Mouse (Mus musculus) G1E (cell line): ENCODE measurements around the gene Hmbs.
"Not testable (repeated sequence)": the region's sequence is repeated elsewhere in the genome, so short reads cannot be mapped to it uniquely, and the experiment has no call there.

Experiments
- CTCF ChIP-seq: IDR thresholded peaks from 2 replicates; pipeline ENCODE4 v1.5.1; 2012; ENCODE audit warnings: low read depth, low read length, inconsistent platforms, mixed read lengths
- GATA1 ChIP-seq: IDR thresholded peaks from 2 replicates; pipeline ENCODE4 v1.6.1; 2012; ENCODE audit warnings: borderline replicate concordance, low read length, inconsistent platforms, mixed read lengths
- TAL1 ChIP-seq: conservative IDR thresholded peaks from 2 replicates; pipeline ENCODE4 v1.6.1; 2012; ENCODE audit warnings: low read depth, low read length, inconsistent platforms, mixed read lengths

- TF ChIP-seq GATA1, CTCF, TAL1: not testable (repeated sequence)
Measured at GRCm38 (mm10) chr9:44325032-44325767, 18.8 kb downstream of the Hmbs start.
